ENCODE assay signal across 10 mouse cellular contexts in genomic region chr16:96996854-96997253, GRCm38 (mm10).
DNase-seq lines count a peak whose midpoint lies in the region; ATAC-seq and TF ChIP-seq lines count a peak whose summit lies in the region.
"Had no signal": no experiment of that assay in that cellular context is flagged by ENCODE, and none has a peak within 500 bp of the region (broad histone marks: within the 10 kb centered on the region; RNA-seq: fewer than 3 reads in every experiment).

No protein-coding gene starts in this region.

- no peak overlapping the region for H3K9ac ChIP-seq in stomach, postnatal 0 days (ENCODE audit: low read length)
- H3K9ac ChIP-seq: heart, embryonic 13.5 days had no signal

- H3K4me1 ChIP-seq in stomach, postnatal 0 days (replicated peaks; ENCODE audit: control insufficient read depth, insufficient read depth): no peaks in the 10 kb centered on the region
- H3K4me1 ChIP-seq: heart, embryonic 13.5 days; megakaryocyte, embryonic 14.5 days had no signal

- H3K27ac ChIP-seq in stomach, postnatal 0 days (replicated peaks): no peak overlapping the region
- H3K27ac ChIP-seq: heart, embryonic 13.5 days had no signal

- no peaks in the 10 kb centered on the region for H3K9me3 ChIP-seq in stomach, postnatal 0 days (ENCODE audit: control insufficient read depth, low read length)
- H3K9me3 ChIP-seq: heart, embryonic 13.5 days; megakaryocyte, embryonic 14.5 days had no signal

- H3K36me3 ChIP-seq in stomach, postnatal 0 days (ENCODE audit: control insufficient read depth, insufficient read depth, low read length): no peaks in the 10 kb centered on the region
- H3K36me3 ChIP-seq: heart, embryonic 13.5 days had no signal

- no peak overlapping the region for H3K4me2 ChIP-seq in stomach, postnatal 0 days (replicated peaks; ENCODE audit: low read depth)
- H3K4me2 ChIP-seq: heart, embryonic 13.5 days had no signal

- no peaks in the 10 kb centered on the region for H3K27me3 ChIP-seq in stomach, postnatal 0 days (ENCODE audit: control insufficient read depth, insufficient read depth, low read length)
- H3K27me3 ChIP-seq: heart, embryonic 13.5 days; megakaryocyte, embryonic 14.5 days had no signal

- TF ChIP-seq EP300 in stomach, postnatal 0 days (optimal IDR thresholded peaks at IDR 0.05): no peak

- ATAC-seq in stomach, postnatal 0 days (ENCODE audit: low FRiP score, low TSS enrichment): no peak
- no peak for ATAC-seq in erythroid progenitor cell, adult 5-6 weeks (replicated peaks; ENCODE audit: low FRiP score, poor library complexity, severe bottlenecking)

- H3K4me3 ChIP-seq in stomach, postnatal 0 days (ENCODE audit: low read depth, low read length): no peak overlapping the region
- H3K4me3 ChIP-seq: heart, embryonic 13.5 days; megakaryocyte, embryonic 14.5 days had no signal

- no peak for TF ChIP-seq CTCF in stomach, postnatal 0 days (IDR thresholded peaks at IDR 0.05; ENCODE audit: low read depth)

- 54% methylated on average over 3 of the region's 3 CpGs for WGBS in stomach, postnatal 0 days

- peak; percentile 20 to 73 for DNase-seq in adrenal gland, adult (ENCODE audit: inconsistent age in 2 of 2, low spot score in 1 of 2)
- no peak for DNase-seq in adrenal gland, adult 8-10 months
- peak; percentile 85 for DNase-seq in Muller cell, postnatal 12 days (ENCODE audit: inconsistent ontology term)
- peak; percentile 68 for DNase-seq in fibroblast of lung, adult 2 months (ENCODE audit: low read depth)
- peak; percentile 74 to 86 for DNase-seq in kidney, adult 8-10 months
- DNase-seq in lung, postnatal 14 days: peak; percentile 48
- peak; percentile 19 for DNase-seq in stomach, postnatal 0 days (ENCODE audit: low spot score)
